Mouse (Mus musculus): ENCODE measurements at regions not wholly inside any gene's neighbourhood (a gene's known extent, or its start where the extent isn't known, plus 50 kb on each side); places are given as distances from the start of the nearest gene placed in this dataset.

DNA sequence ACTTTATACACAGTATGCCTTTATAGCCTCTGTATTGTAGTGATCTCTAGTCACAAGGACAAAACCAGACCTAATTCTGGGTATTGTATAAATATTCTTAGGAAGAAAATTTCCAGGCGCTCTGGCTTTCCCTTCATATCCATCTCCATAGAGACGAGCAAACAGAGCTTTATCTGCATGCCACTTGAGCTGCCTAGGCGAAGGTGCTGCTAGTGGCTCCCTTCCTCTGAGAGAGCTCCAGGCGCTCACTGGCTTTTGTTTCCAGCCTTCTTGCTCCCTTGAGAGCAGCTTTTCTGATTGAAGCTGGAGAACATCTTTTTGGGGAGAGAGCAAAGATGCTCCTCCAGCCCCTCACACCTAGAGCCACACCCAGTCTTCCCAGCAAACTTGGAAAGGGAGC is 114.0 kb upstream of the Rmdn2 start:
- no peak for DNase-seq (ENCODE audit: extremely low read depth, insufficient read length, low spot score)

DNA sequence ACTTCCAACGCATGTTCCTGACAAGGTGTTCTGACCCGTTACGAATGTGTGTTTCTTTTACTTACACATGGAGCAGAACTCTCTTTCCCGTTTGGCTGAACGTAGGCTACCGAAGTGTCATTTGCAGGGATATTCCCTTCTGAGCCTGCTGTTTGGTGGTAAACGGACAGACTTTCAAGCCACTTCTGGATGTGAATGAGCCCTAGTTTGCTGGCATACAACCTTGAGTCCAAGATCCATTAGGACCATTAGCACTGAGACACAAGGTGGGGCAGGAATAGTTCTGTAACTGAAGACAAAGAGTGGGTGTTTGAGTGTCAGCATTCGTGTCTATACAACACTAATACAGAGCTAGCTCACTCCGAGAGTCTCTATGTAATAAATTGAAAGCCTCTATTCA is 113.3 kb upstream of the Rmdn2 start:
- no peak for DNase-seq (ENCODE audit: extremely low read depth, insufficient read length, low spot score)

DNA sequence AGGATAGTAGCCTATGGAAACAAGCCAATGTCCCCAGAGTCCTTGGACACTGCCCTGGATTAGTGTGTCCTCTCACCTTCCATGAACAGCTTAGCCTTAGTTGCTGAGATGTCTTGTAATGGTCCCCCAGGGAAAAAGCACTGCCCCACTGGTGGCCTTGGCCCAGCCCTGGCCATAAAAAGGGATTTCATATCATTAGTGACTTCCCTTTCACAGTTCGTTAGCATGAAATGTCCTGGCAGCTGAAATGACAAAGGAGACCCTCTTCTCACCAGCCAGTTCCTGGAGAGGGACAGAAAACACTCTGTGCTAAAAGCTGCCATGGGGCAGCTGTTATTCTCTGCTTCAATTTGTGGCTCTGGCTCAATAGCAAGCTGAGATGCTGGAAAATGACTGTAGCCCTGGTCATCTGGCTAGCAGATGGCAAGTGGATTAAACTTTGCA is 110.6 kb upstream of the Rmdn2 start:
- no peak for DNase-seq (ENCODE audit: extremely low read depth, insufficient read length, low spot score)

GRCm38 (mm10) chr17:79501926-79502325 is 109.7 kb upstream of the Rmdn2 start:
- no peak for DNase-seq (ENCODE audit: extremely low read depth, insufficient read length, low spot score)

- no peak for DNase-seq (ENCODE audit: extremely low read depth, insufficient read length, low spot score)
Measured at GRCm38 (mm10) chr17:79503037-79503436, 108.6 kb upstream of the Rmdn2 start.

DNA sequence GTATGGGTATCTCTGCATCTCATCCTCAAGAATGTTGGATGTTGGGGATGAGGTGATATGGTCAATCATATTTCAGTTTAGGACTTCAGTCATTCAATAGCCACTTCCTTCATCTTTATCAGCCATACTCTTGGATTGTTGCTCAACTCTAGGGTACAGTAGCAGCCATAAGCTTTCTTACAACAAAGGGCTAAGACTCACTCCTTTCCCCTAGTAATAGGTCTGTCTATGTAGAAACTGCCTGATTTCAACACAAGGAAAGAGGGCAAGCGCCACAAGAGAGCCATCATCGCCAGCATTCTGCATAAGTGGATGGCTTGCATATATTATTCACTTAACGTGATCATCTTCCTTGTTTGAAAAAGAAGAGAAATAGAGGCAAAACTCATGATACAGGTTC is 107.5 kb upstream of the Rmdn2 start:
- no peak for DNase-seq (ENCODE audit: extremely low read depth, insufficient read length, low spot score)

DNA sequence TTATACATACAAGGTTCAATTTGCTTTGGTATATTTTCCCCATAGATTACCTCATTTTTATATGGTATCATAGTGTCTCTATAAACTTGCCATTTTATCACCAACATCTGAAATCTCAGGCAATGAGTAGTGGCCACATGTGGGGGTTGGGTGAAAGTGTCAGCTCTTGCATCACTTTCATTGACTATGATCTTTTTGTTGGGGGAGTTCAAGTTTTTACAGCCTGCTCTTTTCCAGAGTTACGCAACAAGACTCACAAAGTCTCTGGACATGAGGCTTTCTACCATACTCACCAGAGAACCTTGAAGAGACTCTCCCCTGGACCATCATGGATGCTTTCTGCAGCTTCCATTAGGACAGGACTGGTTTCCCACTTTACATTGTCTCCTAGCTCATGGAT is 106.1 kb upstream of the Rmdn2 start:
- no peak for DNase-seq (ENCODE audit: extremely low read depth, insufficient read length, low spot score)

DNA sequence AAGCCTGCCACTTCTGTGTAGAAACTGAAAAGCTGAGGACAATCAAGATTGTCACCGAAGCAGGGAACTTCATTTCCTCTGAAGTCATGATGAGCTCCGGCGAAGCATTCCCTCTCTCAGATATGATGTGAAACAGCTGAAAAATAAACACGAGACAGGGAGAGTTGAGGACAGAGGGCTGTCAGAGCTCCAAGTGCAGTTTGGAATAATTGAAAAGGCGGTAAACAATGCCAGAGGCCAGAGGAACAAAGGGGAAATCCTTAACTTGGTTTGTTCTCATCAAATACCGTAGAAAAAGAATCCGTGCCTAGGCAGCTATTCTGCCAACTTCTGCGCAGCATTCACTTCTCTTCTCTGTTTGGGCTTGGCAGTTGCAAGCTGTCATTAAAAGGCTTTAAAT is 102.4 kb upstream of the Rmdn2 start:
- no peak for DNase-seq (ENCODE audit: extremely low read depth, insufficient read length, low spot score)

DNA sequence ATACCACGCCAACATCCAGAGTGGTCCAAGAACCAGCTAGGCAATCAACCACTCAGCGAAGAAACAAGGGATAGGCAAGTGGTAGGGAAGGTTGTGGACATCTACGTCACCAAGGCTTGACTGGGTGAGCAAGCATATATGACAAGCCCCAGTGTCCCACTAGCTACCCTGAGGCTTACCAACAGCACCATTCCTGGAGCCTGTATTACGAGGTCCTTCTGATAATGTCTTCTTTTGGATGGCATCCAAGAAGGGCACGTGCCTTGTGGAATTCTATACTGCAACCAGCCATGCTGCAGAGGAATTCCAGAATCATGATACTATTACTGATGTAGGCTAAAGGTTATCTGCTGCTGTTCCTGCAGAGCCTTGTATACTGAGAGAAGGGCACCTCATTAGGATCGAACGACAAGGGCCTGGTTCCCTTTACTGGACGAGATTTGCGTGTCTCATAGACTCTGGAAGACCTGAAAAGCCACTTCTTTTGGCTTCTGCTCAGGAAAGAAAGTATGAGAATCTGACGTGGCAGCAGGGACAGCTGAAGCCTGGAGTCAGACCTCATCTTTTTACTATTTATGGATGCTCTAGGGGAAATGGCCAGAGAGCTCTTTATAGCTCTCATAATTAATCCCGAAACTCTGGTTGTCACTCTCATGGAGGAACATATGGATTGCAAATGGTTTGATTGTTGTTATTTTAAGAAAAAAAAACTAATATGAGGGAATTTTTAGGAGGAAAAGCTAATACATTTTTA is 101.5 kb upstream of the Rmdn2 start:
- DNase-seq (ENCODE audit: extremely low read depth, insufficient read length, low spot score), result no peak

- DNase-seq (ENCODE audit: extremely low read depth, insufficient read length, low spot score), result no peak
Measured at GRCm38 (mm10) chr17:79511218-79511617, 100.4 kb upstream of the Rmdn2 start.

GRCm38 (mm10) chr17:79514076-79514475 is 97.6 kb upstream of the Rmdn2 start:
- no peak for DNase-seq (ENCODE audit: extremely low read depth, insufficient read length, low spot score)

GRCm38 (mm10) chr17:79518185-79518584 is 93.5 kb upstream of the Rmdn2 start:
- DNase-seq (ENCODE audit: extremely low read depth, insufficient read length, low spot score), result peak; percentile 32

GRCm38 (mm10) chr17:79518696-79519095 is 93.0 kb upstream of the Rmdn2 start:
- no peak for DNase-seq (ENCODE audit: extremely low read depth, insufficient read length, low spot score)

DNA sequence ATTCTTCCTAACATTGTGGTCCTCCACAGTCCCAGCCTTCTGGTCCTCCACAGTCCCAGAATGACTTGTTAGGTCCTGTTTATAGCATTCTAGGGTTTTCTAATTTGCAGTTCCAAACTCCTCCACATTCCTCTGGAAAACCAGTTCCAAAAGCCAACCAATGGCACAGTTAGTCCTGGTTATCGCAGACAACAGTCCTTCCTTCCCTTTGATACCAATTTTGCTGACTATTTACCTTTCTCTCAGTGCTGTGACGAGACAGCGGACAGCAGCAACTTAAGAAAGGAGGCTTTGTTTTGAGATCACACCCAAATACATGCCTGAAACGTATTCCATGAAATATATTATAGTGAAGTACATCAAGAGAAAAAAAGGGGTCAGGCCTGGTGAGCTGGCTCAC is 92.3 kb upstream of the Rmdn2 start:
- no peak for DNase-seq (ENCODE audit: extremely low read depth, insufficient read length, low spot score)

GRCm38 (mm10) chr17:79520283-79520682 is 91.4 kb upstream of the Rmdn2 start:
- no peak for DNase-seq (ENCODE audit: extremely low read depth, insufficient read length, low spot score)

- no peak for DNase-seq (ENCODE audit: extremely low read depth, insufficient read length, low spot score)
Measured at GRCm38 (mm10) chr17:79521691-79522090, 90.0 kb upstream of the Rmdn2 start.

DNA sequence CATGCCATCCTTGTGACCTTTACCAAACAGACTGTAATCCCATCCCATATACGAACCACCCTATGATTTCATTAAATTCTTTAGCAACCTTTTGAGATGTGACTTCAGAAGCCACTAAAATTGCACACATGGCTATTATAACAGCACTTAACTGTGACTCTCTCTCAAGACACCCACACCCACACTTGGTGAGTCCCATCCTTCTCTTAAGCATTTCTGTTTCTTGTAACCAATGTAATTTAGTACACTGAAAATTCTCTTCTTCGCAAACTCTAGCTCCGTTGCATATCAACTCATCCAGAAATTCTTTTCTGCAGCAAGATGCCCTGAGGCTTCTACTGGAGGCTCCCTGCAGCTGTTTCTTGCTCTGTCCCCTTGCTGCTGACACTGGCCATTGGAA is 88.4 kb upstream of the Rmdn2 start:
- no peak for DNase-seq (ENCODE audit: extremely low read depth, insufficient read length, low spot score)

GRCm38 (mm10) chr17:79527391-79527790 is 84.3 kb upstream of the Rmdn2 start:
- DNase-seq (ENCODE audit: extremely low read depth, insufficient read length, low spot score), result peak; percentile 47

GRCm38 (mm10) chr17:79536549-79536948 is 75.1 kb upstream of the Rmdn2 start:
- DNase-seq (ENCODE audit: extremely low read depth, insufficient read length, low spot score), result peak; percentile 14

DNA sequence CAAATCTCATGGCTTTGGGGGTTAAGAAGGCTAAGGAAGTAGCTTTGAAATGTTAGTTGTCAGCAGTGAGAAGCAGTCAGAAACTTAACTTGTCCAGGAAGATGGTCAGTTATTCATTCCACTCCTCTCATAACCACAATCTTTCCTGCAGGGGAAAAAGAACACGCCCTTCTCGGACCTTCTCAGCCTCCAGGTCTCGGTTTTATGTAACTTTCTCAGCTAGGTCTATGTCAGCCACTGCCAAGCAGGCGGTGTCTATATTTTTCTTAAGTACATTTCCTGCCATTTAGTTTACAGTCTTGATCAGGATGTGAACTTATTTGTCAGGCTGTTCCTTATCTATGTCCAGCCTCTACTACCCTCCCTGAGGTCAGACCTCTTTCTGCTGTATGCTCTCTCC is 72.9 kb upstream of the Rmdn2 start:
- DNase-seq (ENCODE audit: extremely low read depth, insufficient read length, low spot score), result peak; percentile 34

DNA sequence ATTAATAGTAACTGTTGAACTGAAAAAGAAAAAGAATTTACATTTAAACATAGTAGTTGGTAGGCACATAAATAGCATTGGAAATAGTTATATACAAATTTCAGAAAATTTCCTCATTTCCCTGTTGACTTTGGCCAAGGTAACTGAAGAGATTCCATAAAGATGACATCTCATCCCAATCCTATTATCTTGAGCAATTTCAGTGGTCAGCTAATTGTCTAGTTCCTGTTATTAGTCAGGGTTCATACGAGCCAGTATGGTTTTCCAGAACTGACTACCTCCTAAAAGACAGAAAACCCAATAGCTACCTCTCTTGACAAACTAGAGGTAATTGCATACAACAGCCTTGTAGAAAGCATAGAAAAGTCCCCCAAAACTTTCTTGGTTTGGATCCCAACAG is 71.6 kb upstream of the Rmdn2 start:
- no peak for DNase-seq (ENCODE audit: extremely low read depth, insufficient read length, low spot score)

DNA sequence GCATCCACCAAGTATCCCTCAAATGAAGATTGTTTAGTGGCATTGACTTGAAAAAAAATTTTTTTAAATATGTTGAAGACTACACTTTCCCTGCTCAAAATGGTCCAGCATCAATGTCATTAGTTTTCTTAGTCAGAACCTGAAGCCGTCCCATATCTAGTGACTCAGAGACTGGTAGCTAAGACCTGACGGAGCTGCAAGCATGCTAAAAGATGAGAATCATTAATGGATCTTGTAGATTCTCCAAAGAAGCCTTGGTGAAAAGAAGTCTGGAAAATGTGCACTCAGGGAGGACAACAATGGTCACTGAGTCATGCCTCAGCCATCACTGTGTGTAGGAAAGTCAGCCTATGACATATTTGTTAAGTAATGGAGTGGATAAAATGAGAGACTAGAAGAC is 71.2 kb upstream of the Rmdn2 start:
- peak; percentile 34 for DNase-seq (ENCODE audit: extremely low read depth, insufficient read length, low spot score)

Data from 3134 (cell line).